Comparison of ENCODE assay signal across 23 mouse cellular contexts in genomic region chr6:84845665-84846064, GRCm38 (mm10).
DNase-seq lines count a peak whose midpoint lies in the region; ATAC-seq lines count a peak whose summit lies in the region.
"Had no signal": no experiment of that assay in that cellular context is flagged by ENCODE, and none has a peak within 500 bp of the region (broad histone marks: within the 10 kb centered on the region; RNA-seq: fewer than 3 reads in every experiment).

No protein-coding gene starts in this region.

- no peaks in the 10 kb centered on the region for H3K9me3 ChIP-seq in forebrain, embryonic 14.5 days (replicated peaks; ENCODE audit: control insufficient read depth, low read length)
- H3K9me3 ChIP-seq in forebrain, embryonic 11.5 days (ENCODE audit: control insufficient read depth, low read length): no peaks in the 10 kb centered on the region
- no peaks in the 10 kb centered on the region for H3K9me3 ChIP-seq in limb, embryonic 10.5 days (replicated peaks)
- H3K9me3 ChIP-seq: embryonic facial prominence, embryonic 15.5 days; heart, embryonic 10.5 days; heart, embryonic 15.5 days; hindbrain, embryonic 10.5 days; intestine, embryonic 15.5 days had no signal

- H3K4me2 ChIP-seq in forebrain, embryonic 14.5 days (ENCODE audit: low read length): no peak overlapping the region
- no peak overlapping the region for H3K4me2 ChIP-seq in forebrain, embryonic 11.5 days (ENCODE audit: low read depth, low read length, severe bottlenecking)
- H3K4me2 ChIP-seq: embryonic facial prominence, embryonic 15.5 days; heart, embryonic 15.5 days; hindbrain, embryonic 14.5 days; intestine, embryonic 15.5 days had no signal

- peak; percentile 66 for ATAC-seq in forebrain, embryonic 14.5 days
- no peak for ATAC-seq in forebrain, embryonic 11.5 days (replicated peaks; ENCODE audit: low FRiP score)
- ATAC-seq: intestine, embryonic 15.5 days had no signal

- no peak overlapping the region for H3K27ac ChIP-seq in forebrain, embryonic 14.5 days (ENCODE audit: low read depth, low read length)
- no peak overlapping the region for H3K27ac ChIP-seq in forebrain, embryonic 11.5 days (ENCODE audit: low read depth, low read length)
- no peak overlapping the region for H3K27ac ChIP-seq in limb, embryonic 10.5 days
- H3K27ac ChIP-seq: embryonic facial prominence, embryonic 15.5 days; gastrocnemius, adult 2 months; heart, embryonic 10.5 days; heart, embryonic 15.5 days; hindbrain, embryonic 10.5 days; hindbrain, embryonic 14.5 days; intestine, embryonic 15.5 days had no signal

- H3K4me3 ChIP-seq in forebrain, embryonic 14.5 days (ENCODE audit: low read depth, low read length): no peak overlapping the region
- H3K4me3 ChIP-seq in forebrain, embryonic 11.5 days (ENCODE audit: low read depth, low read length): no peak overlapping the region
- no peak overlapping the region for H3K4me3 ChIP-seq in limb, embryonic 10.5 days
- H3K4me3 ChIP-seq: embryonic facial prominence, embryonic 15.5 days; erythroblast, embryonic 14.5 days; gastrocnemius, adult 2 months; heart, embryonic 10.5 days; heart, embryonic 15.5 days; hindbrain, embryonic 10.5 days; intestine, embryonic 15.5 days had no signal

- DNase-seq in forebrain, embryonic 14.5 days (ENCODE audit: low spot score): peak; percentile 60
- no peak for DNase-seq in forebrain, embryonic 11.5 days (ENCODE audit: low spot score)
- peak; percentile 2 for DNase-seq in left cerebral cortex, adult 11 months (ENCODE audit: low spot score)
- DNase-seq in left cerebral cortex, adult 8-10 months (ENCODE audit: low spot score in 2 of 2): no peak
- DNase-seq in brain, embryonic 18.5 days (ENCODE audit: low read depth, low spot score): peak; percentile 14
- DNase-seq in spleen, postnatal 14 days (ENCODE audit: low spot score in 2 of 2): no peak
- DNase-seq in limb, embryonic 10.5 days (ENCODE audit: low spot score): no peak
- DNase-seq: adrenal gland, adult 8-10 months; adrenal gland, postnatal 36 days; cerebellum, adult 18-20 months; cerebellum, adult 9-11 months; cerebellum, postnatal 36 days; gastrocnemius, adult 2 months; gastrocnemius, postnatal 25 days; heart, postnatal 14 days; kidney, adult 18-20 months had no signal

- no peaks in the 10 kb centered on the region for H3K4me1 ChIP-seq in forebrain, embryonic 14.5 days (ENCODE audit: control insufficient read depth, insufficient read depth, low read length)
- peaks cover 3% of the 10 kb centered on the region; the same call in 1 of the 2 replicates for H3K4me1 ChIP-seq in forebrain, embryonic 11.5 days (replicated peaks; ENCODE audit: control insufficient read depth, insufficient read depth, low read length)
- no peaks in the 10 kb centered on the region for H3K4me1 ChIP-seq in limb, embryonic 10.5 days
- H3K4me1 ChIP-seq: embryonic facial prominence, embryonic 15.5 days; hindbrain, embryonic 10.5 days; intestine, embryonic 15.5 days had no signal

- H3K27me3 ChIP-seq in forebrain, embryonic 14.5 days (replicated peaks; ENCODE audit: control insufficient read depth, insufficient read depth, low read length): no peaks in the 10 kb centered on the region
- H3K27me3 ChIP-seq in forebrain, embryonic 11.5 days (ENCODE audit: control insufficient read depth, insufficient read depth, low read length): no peaks in the 10 kb centered on the region
- no peaks in the 10 kb centered on the region for H3K27me3 ChIP-seq in limb, embryonic 10.5 days (ENCODE audit: low read depth, poor library complexity, severe bottlenecking)
- H3K27me3 ChIP-seq: embryonic facial prominence, embryonic 15.5 days; heart, embryonic 15.5 days; intestine, embryonic 15.5 days had no signal

- H3K9ac ChIP-seq in forebrain, embryonic 14.5 days (ENCODE audit: low read length): no peak overlapping the region
- no peak overlapping the region for H3K9ac ChIP-seq in forebrain, embryonic 11.5 days (ENCODE audit: low read length)
- H3K9ac ChIP-seq: embryonic facial prominence, embryonic 15.5 days; heart, embryonic 15.5 days; hindbrain, embryonic 14.5 days; intestine, embryonic 15.5 days had no signal

- H3K36me3 ChIP-seq in forebrain, embryonic 14.5 days (ENCODE audit: control insufficient read depth, insufficient read depth, low read length): peaks cover 9% of the 10 kb centered on the region; the same call in 1 of the 2 replicates
- H3K36me3 ChIP-seq in forebrain, embryonic 11.5 days (ENCODE audit: control insufficient read depth, insufficient read depth, low read length): no peaks in the 10 kb centered on the region
- H3K36me3 ChIP-seq in limb, embryonic 10.5 days: 0 out of 2 replicates have a peak, but pooled peaks cover 2% of the 10 kb centered on the region
- H3K36me3 ChIP-seq: heart, embryonic 15.5 days; hindbrain, embryonic 10.5 days; intestine, embryonic 15.5 days had no signal

- WGBS in forebrain, embryonic 14.5 days: 27% methylated on average over 7 of the region's 7 CpGs
- 56% methylated on average over 7 of the region's 7 CpGs for WGBS in forebrain, embryonic 11.5 days
- WGBS in limb, embryonic 10.5 days: 74% methylated on average over 7 of the region's 7 CpGs

Comparison
In these comparisons a context has a peak if more than half of its experiments do, and no peak if none do; other contexts are left out.
1. DNase-seq: peak in forebrain, embryonic 14.5 days (single experiment), left cerebral cortex, adult 11 months (single experiment) and brain, embryonic 18.5 days (single experiment); none in forebrain, embryonic 11.5 days (single experiment), left cerebral cortex, adult 8-10 months (0 of 2), spleen, postnatal 14 days (0 of 2) and limb, embryonic 10.5 days (single experiment).